Mouse (Mus musculus) intestine, embryonic 14.5 days (tissue): ENCODE measurements at regions not wholly inside any gene's neighbourhood (a gene's known extent, or its start where the extent isn't known, plus 50 kb on each side); places are given as distances from the start of the nearest gene placed in this dataset.
"Not testable (repeated sequence)": the region's sequence is repeated elsewhere in the genome, so short reads cannot be mapped to it uniquely, and the experiment has no call there.

Experiments used
- ATAC-seq: fragments of 200-750 bp; cut with Nextera tagmentation; replicated peaks from 2 replicates; pipeline ENCODE4 v1.8.0; 2017; ENCODE audit warnings: low read depth, moderate number of reproducible peaks, moderate TSS enrichment, moderate library complexity; ENCODE audit not compliant: low FRiP score, low TSS enrichment
- DNase-seq: peaks from one replicate; pipeline ENCODE4 v3.0.0-alpha.2; 2018; ENCODE audit warnings: low spot score
- H3K27ac ChIP-seq: fragments of 300-500 bp; sonication (generic); 2 replicates; pipeline ENCODE4 v1.5.1; 2014; ENCODE audit warnings: low read depth, mild to moderate bottlenecking, control low read depth
- H3K27me3 ChIP-seq: fragments of 300-500 bp; sonication (generic); replicated peaks from 2 replicates; pipeline ENCODE4 v1.6.1; 2014; ENCODE audit warnings: low read length, control low read depth; ENCODE audit not compliant: control insufficient read depth, insufficient read depth
- H3K36me3 ChIP-seq: fragments of 300-500 bp; sonication (generic); 2 replicates; pipeline ENCODE4 v1.6.1; 2014; ENCODE audit warnings: low read length, control low read depth; ENCODE audit not compliant: control insufficient read depth, insufficient read depth
- H3K4me1 ChIP-seq: fragments of 300-500 bp; sonication (generic); replicated peaks from 2 replicates; pipeline ENCODE4 v1.6.1; 2014; ENCODE audit warnings: low read length, control low read depth, mixed read lengths; ENCODE audit not compliant: control insufficient read depth, insufficient read depth
- H3K4me2 ChIP-seq: fragments of 300-500 bp; sonication (generic); 2 replicates; pipeline ENCODE4 v1.6.1; 2014; ENCODE audit warnings: low read length
- H3K4me3 ChIP-seq: fragments of 300-500 bp; sonication (generic); 2 replicates; pipeline ENCODE4 v1.5.1; 2014; ENCODE audit warnings: low read depth, low read length, control low read depth, mixed read lengths
- H3K9ac ChIP-seq: fragments of 300-500 bp; sonication (generic); 2 replicates; pipeline ENCODE4 v1.6.1; 2014; ENCODE audit warnings: mild to moderate bottlenecking, low read length
- H3K9me3 ChIP-seq: fragments of 300-500 bp; sonication (generic); 2 replicates; pipeline ENCODE4 v1.6.1; 2016; ENCODE audit warnings: low read length, control low read depth; ENCODE audit not compliant: control insufficient read depth
- WGBS: fragments of 180-500 bp; shearing (Covaris S2); extraction: QIAGEN DNeasy Blood & Tissue Kit; methylation state at CpG from one replicate; pipeline ENCODE4 v1.1.7; 2014; 5-methylcytosine and 5-hydroxymethylcytosine counted together

GRCm38 (mm10) chr2:133768546-133768945 lies 216.6 kb downstream of the Bmp2 start:
- WGBS: 70% methylated on average over 1 of the region's 1 CpGs
- Histone ChIP-seq H3K36me3 (no peaks in the 10 kb centered on the region), H3K9ac (no peak overlapping the region), H3K27ac (no peak overlapping the region), H3K4me2 (no peak overlapping the region), H3K9me3 (no peaks in the 10 kb centered on the region), H3K4me1 (no peaks in the 10 kb centered on the region), H3K27me3 (no peaks in the 10 kb centered on the region), H3K4me3 (no peak overlapping the region)
- DNase-seq: no peak
- no peak for ATAC-seq

- Histone ChIP-seq H3K27me3 (0 out of 2 replicates have a peak, but pooled peaks cover 4% of the 10 kb centered on the region), H3K9me3 (no peaks in the 10 kb centered on the region), H3K4me2 (no peak overlapping the region), H3K36me3 (no peaks in the 10 kb centered on the region), H3K27ac (no peak overlapping the region), H3K9ac (no peak overlapping the region), H3K4me3 (no peak overlapping the region), H3K4me1 (no peaks in the 10 kb centered on the region)
- 64% methylated on average over 7 of the region's 7 CpGs for WGBS
- DNase-seq (no peak), ATAC-seq (no peak)
Measured at GRCm38 (mm10) chr2:133783588-133784342, 231.8 kb downstream of the Bmp2 start.

- H3K27ac ChIP-seq: no peak overlapping the region
Measured at GRCm38 (mm10) chr2:133791031-133791430, 239.1 kb downstream of the Bmp2 start.

GRCm38 (mm10) chr2:133793293-133793692 lies 241.3 kb downstream of the Bmp2 start:
- no peaks in the 10 kb centered on the region for H3K9me3 ChIP-seq
- no peaks in the 10 kb centered on the region for H3K4me1 ChIP-seq
- no peaks in the 10 kb centered on the region for H3K27me3 ChIP-seq
- no peak overlapping the region for H3K27ac ChIP-seq
- DNase-seq (no peak), ATAC-seq (no peak)
- 15% methylated on average over 2 of the region's 2 CpGs for WGBS
- H3K4me3 ChIP-seq: no peak overlapping the region
- no peak overlapping the region for H3K4me2 ChIP-seq
- no peak overlapping the region for H3K9ac ChIP-seq
- H3K36me3 ChIP-seq: no peaks in the 10 kb centered on the region

More at GRCm38 (mm10) chr2:133791031-133791430, 239.1 kb downstream of the Bmp2 start:
- WGBS: 69% methylated on average over 1 of the region's 1 CpGs
- Histone ChIP-seq H3K9ac (no peak overlapping the region), H3K4me2 (no peak overlapping the region), H3K4me3 (no peak overlapping the region), H3K4me1 (no peaks in the 10 kb centered on the region), H3K9me3 (no peaks in the 10 kb centered on the region), H3K36me3 (no peaks in the 10 kb centered on the region), H3K27me3 (0 out of 2 replicates have a peak, but pooled peaks cover 4% of the 10 kb centered on the region)
- DNase-seq (no peak), ATAC-seq (no peak)

GRCm38 (mm10) chr2:133802666-133803065 lies 250.7 kb downstream of the Bmp2 start:
- Histone ChIP-seq H3K9ac (no peak overlapping the region), H3K27ac (no peak overlapping the region), H3K9me3 (no peaks in the 10 kb centered on the region), H3K4me1 (no peaks in the 10 kb centered on the region), H3K4me2 (no peak overlapping the region), H3K36me3 (no peaks in the 10 kb centered on the region), H3K27me3 (no peaks in the 10 kb centered on the region), H3K4me3 (no peak overlapping the region)
- ATAC-seq: no peak
- 35% methylated on average over 3 of the region's 3 CpGs for WGBS
- no peak for DNase-seq

GRCm38 (mm10) chr2:133821418-133821817 lies 269.5 kb downstream of the Bmp2 start:
- no peak overlapping the region for H3K4me2 ChIP-seq
- DNase-seq (no peak), ATAC-seq (no peak)
- no peaks in the 10 kb centered on the region for H3K27me3 ChIP-seq
- H3K9me3 ChIP-seq: no peaks in the 10 kb centered on the region
- no peaks in the 10 kb centered on the region for H3K4me1 ChIP-seq
- no peak overlapping the region for H3K9ac ChIP-seq
- no peak overlapping the region for H3K27ac ChIP-seq
- WGBS: 84% methylated on average over 4 of the region's 4 CpGs
- no peaks in the 10 kb centered on the region for H3K36me3 ChIP-seq
- no peak overlapping the region for H3K4me3 ChIP-seq

GRCm38 (mm10) chr2:133829406-133829805 lies 277.4 kb downstream of the Bmp2 start:
- H3K36me3 ChIP-seq: no peaks in the 10 kb centered on the region
- H3K4me1 ChIP-seq: no peaks in the 10 kb centered on the region
- H3K4me2 ChIP-seq: no peak overlapping the region
- no peak overlapping the region for H3K9ac ChIP-seq
- H3K9me3 ChIP-seq: no peaks in the 10 kb centered on the region
- H3K27me3 ChIP-seq: no peaks in the 10 kb centered on the region
- DNase-seq: no peak
- no peak overlapping the region for H3K4me3 ChIP-seq
- H3K27ac ChIP-seq: no peak overlapping the region
- WGBS: 83% methylated on average over 1 of the region's 1 CpGs
- no peak for ATAC-seq

- ATAC-seq (no peak), DNase-seq (no peak)
- Histone ChIP-seq H3K36me3 (no peaks in the 10 kb centered on the region), H3K4me2 (no peak overlapping the region), H3K27ac (no peak overlapping the region), H3K4me3 (no peak overlapping the region), H3K9me3 (no peaks in the 10 kb centered on the region), H3K9ac (no peak overlapping the region), H3K4me1 (no peaks in the 10 kb centered on the region), H3K27me3 (no peaks in the 10 kb centered on the region)
Measured at GRCm38 (mm10) chr2:133850485-133850884, 298.5 kb downstream of the Bmp2 start.

- H3K27ac ChIP-seq, H3K4me3 ChIP-seq, ATAC-seq, H3K27me3 ChIP-seq, H3K4me2 ChIP-seq, H3K9me3 ChIP-seq, H3K9ac ChIP-seq, H3K4me1 ChIP-seq, H3K36me3 ChIP-seq, DNase-seq: not testable (repeated sequence)
- 89% methylated on average over 8 of the region's 8 CpGs for WGBS
Measured at GRCm38 (mm10) chr2:133874982-133875381, 323.0 kb downstream of the Bmp2 start.
